Mouse (Mus musculus) ES-E14 (cell line): ENCODE data around the gene Klf5. TPM values are rescaled to one million over a fixed set of nuclear protein-coding genes. Genes with fewer than 3 reads are reported as not detected.

Source experiments
- DNase-seq: peaks from one replicate; pipeline ENCODE4 v3.0.0-alpha.2; 2013; ENCODE audit warnings: low read depth, low spot score
- H3K27ac ChIP-seq: 2 replicates; pipeline ENCODE4 v1.5.1; 2012; ENCODE audit warnings: low read depth, mild to moderate bottlenecking, low read length, moderate library complexity, mixed read lengths; ENCODE audit not compliant: poor library complexity, insufficient read depth, severe bottlenecking
- H3K36me3 ChIP-seq: 2 replicates; pipeline ENCODE4 v1.6.1; 2012; ENCODE audit warnings: mild to moderate bottlenecking, low read length, moderate library complexity, mixed read lengths; ENCODE audit not compliant: control insufficient read depth, poor library complexity, insufficient read depth, severe bottlenecking
- H3K4me1 ChIP-seq, 2 experiments: fragments of 150-350 bp in 1 of 2; sonication (generic) in 1 of 2; 2 replicates each; pipeline ENCODE4 v1.6.1; 2012; ENCODE audit warnings: low read length in 2 of 2, mild to moderate bottlenecking in 1 of 2, mixed read lengths in 1 of 2; ENCODE audit not compliant: control insufficient read depth in 2 of 2, insufficient read depth in 2 of 2, poor library complexity in 1 of 2
- H3K4me3 ChIP-seq, 2 experiments: fragments of 150-350 bp in 1 of 2; sonication (generic) in 1 of 2; 2 replicates each; pipeline ENCODE4 v1.5.1; 2012; ENCODE audit warnings: low read length in 2 of 2, low read depth in 1 of 2, mild to moderate bottlenecking in 1 of 2, mixed read lengths in 1 of 2; ENCODE audit not compliant: insufficient read depth in 1 of 2, poor library complexity in 1 of 2, severe bottlenecking in 1 of 2
- H3K9ac ChIP-seq: 2 replicates; pipeline ENCODE4 v1.6.1; 2012; ENCODE audit warnings: low read depth, mild to moderate bottlenecking, low read length, mixed read lengths; ENCODE audit not compliant: poor library complexity, insufficient read depth, severe bottlenecking
- H3K9me3 ChIP-seq: fragments of 150-350 bp; sonication (generic); 2 replicates; pipeline ENCODE4 v1.6.1; 2012; ENCODE audit warnings: low read depth, mild to moderate bottlenecking, low read length; ENCODE audit not compliant: control insufficient read depth, insufficient read depth
- CHD2 ChIP-seq: IDR thresholded peaks from 2 replicates; pipeline ENCODE4 v1.6.1; 2014; ENCODE audit warnings: mild to moderate bottlenecking, low read depth, low read length, inconsistent platforms
- HCFC1 ChIP-seq: IDR thresholded peaks from 2 replicates; pipeline ENCODE4 v1.6.1; 2012; ENCODE audit warnings: low read length, inconsistent platforms, borderline replicate concordance; ENCODE audit not compliant: insufficient read depth
- MAFK ChIP-seq: IDR thresholded peaks from 2 replicates; pipeline ENCODE4 v1.6.1; 2014; ENCODE audit warnings: mild to moderate bottlenecking, low read depth, low read length, inconsistent platforms; ENCODE audit not compliant: insufficient read depth
- ZC3H11A ChIP-seq: IDR thresholded peaks from 2 replicates; pipeline ENCODE4 v1.6.1; 2012; ENCODE audit warnings: low read depth, mild to moderate bottlenecking, inconsistent platforms, low read length, borderline replicate concordance
- ZNF384 ChIP-seq: IDR thresholded peaks from 2 replicates; pipeline ENCODE4 v1.6.1; 2012; ENCODE audit warnings: low read depth, low read length, inconsistent platforms
- in situ Hi-C, 2 experiments: fragments of 600-800 bp; cut with MboI; formaldehyde crosslinking; loops; one replicate each; pipeline ENCODE4 v1.15.1; 2025; ENCODE audit warnings: low sequenced_read_pairs in 2 of 2, inconsistent platforms in 1 of 2; ENCODE audit not compliant: unreplicated experiment in 2 of 2
- total RNA-seq: library from RNA; depleted of rRNA; stranded (reverse); fragments of 300-350 nt; gene quantifications from 2 replicates; pipeline ENCODE4 v1.2.3, GENCODE M21; 2012

Gene Klf5
- total RNA-seq, 1 experiment, result 23.2 TPM

GRCm38 (mm10) chr14:99306410-99306809 lies 7.9 kb downstream of the Klf5 start:
- H3K4me3 ChIP-seq, result no peak overlapping the region
- no peaks in the 10 kb centered on the region for H3K9me3 ChIP-seq
- in situ Hi-C loops, result no loop called here
- no peak overlapping the region for H3K27ac ChIP-seq
- TF ChIP-seq HCFC1, result no peak
- no peak for TF ChIP-seq MAFK
- TF ChIP-seq ZNF384, result no peak
- no peak for TF ChIP-seq CHD2
- no peak for TF ChIP-seq ZC3H11A
- no peak overlapping the region for H3K9ac ChIP-seq
- peaks cover 57% of the 10 kb centered on the region for H3K36me3 ChIP-seq
- DNase-seq, result no peak
- H3K4me1 ChIP-seq, result peaks cover 14 to 17% of the 10 kb centered on the region in 2 experiments

GRCm38 (mm10) chr14:99309606-99310005 lies 11.1 kb downstream of the Klf5 start:
- Histone ChIP-seq H3K9me3 (no peaks in the 10 kb centered on the region), H3K27ac (0 out of 2 replicates have a peak overlapping the region, but pooled peaks have one; percentile 49), H3K4me3 (peak overlapping the region in 1 of 2 experiments; percentile 22; a peak in 2 of 4 replicates), H3K36me3 (peaks cover 42% of the 10 kb centered on the region), H3K9ac (peak overlapping the region; percentile 43; the same call in 1 of the 2 replicates), H3K4me1 (peaks cover 9 to 17% of the 10 kb centered on the region in 2 experiments)
- no peak for DNase-seq
- in situ Hi-C loops, result no loop called here
- TF ChIP-seq ZNF384 (no peak), ZC3H11A (no peak), CHD2 (no peak), HCFC1 (no peak), MAFK (no peak)

- H3K9me3 ChIP-seq, result no peaks in the 10 kb centered on the region
- TF ChIP-seq CHD2 (no peak), HCFC1 (no peak), ZNF384 (no peak), MAFK (no peak), ZC3H11A (no peak)
- peaks cover 44% of the 10 kb centered on the region for H3K36me3 ChIP-seq
- peak overlapping the region; percentile 34; the same call in 1 of the 2 replicates for H3K9ac ChIP-seq
- H3K4me3 ChIP-seq, result no peak overlapping the region; a peak in 1 of 4 replicates
- H3K4me1 ChIP-seq, result peaks cover 9 to 17% of the 10 kb centered on the region in 2 experiments
- in situ Hi-C loops, result no loop called here
- no peak overlapping the region; the same call in 1 of the 2 replicates for H3K27ac ChIP-seq
- no peak for DNase-seq
Observed at GRCm38 (mm10) chr14:99310358-99310757, 11.9 kb downstream of the Klf5 start.

- H3K4me3 ChIP-seq, result peak overlapping the region; percentile 40 to 42
- H3K36me3 ChIP-seq, result peaks cover 28% of the 10 kb centered on the region
Observed at GRCm38 (mm10) chr14:99313062-99313461, 14.6 kb downstream of the Klf5 start.

GRCm38 (mm10) chr14:99316275-99316674 lies 17.8 kb downstream of the Klf5 start:
- in situ Hi-C loops, result no loop called here
- no peak overlapping the region for H3K4me3 ChIP-seq
- H3K36me3 ChIP-seq, result peaks cover 16% of the 10 kb centered on the region
- H3K27ac ChIP-seq, result no peak overlapping the region; the same call in 1 of the 2 replicates
- H3K9ac ChIP-seq, result no peak overlapping the region; the same call in 1 of the 2 replicates
- DNase-seq, result no peak
- no peaks in the 10 kb centered on the region for H3K9me3 ChIP-seq
- TF ChIP-seq MAFK, result no peak
- no peak for TF ChIP-seq ZNF384
- TF ChIP-seq HCFC1, result no peak
- no peak for TF ChIP-seq ZC3H11A
- no peak for TF ChIP-seq CHD2
- H3K4me1 ChIP-seq, result peaks cover 0 to 18% of the 10 kb centered on the region in 2 experiments; a peak in 3 of 4 replicates

More at GRCm38 (mm10) chr14:99313062-99313461, 14.6 kb downstream of the Klf5 start:
- Histone ChIP-seq H3K27ac (peak overlapping the region; percentile 1; the same call in 1 of the 2 replicates), H3K4me1 (peaks cover 2 to 17% of the 10 kb centered on the region in 2 experiments; a peak in 3 of 4 replicates), H3K9me3 (no peaks in the 10 kb centered on the region), H3K9ac (peak overlapping the region; percentile 13)
- no peak for DNase-seq
- in situ Hi-C loops, result no loop called here
- TF ChIP-seq ZNF384 (no peak), HCFC1 (no peak), CHD2 (no peak), ZC3H11A (no peak), MAFK (no peak)
